Mouse (Mus musculus) myocyte (in vitro differentiated cells): ENCODE measurements around the gene Arrb2. TPM values are rescaled to one million over a fixed set of nuclear protein-coding genes. Genes with fewer than 3 reads are reported as not detected.

Source experiments
- H3K27me3 ChIP-seq: one replicate; pipeline ENCODE4 v1.6.1; 2011; ENCODE audit not compliant: control insufficient read depth, insufficient read depth, insufficient read length
- H3K36me3 ChIP-seq: one replicate; pipeline ENCODE4 v1.6.1; 2011; ENCODE audit not compliant: control insufficient read depth, insufficient read depth
- H3K4me2 ChIP-seq: one replicate; pipeline ENCODE4 v1.6.1; 2011; ENCODE audit warnings: low read depth, control low read depth
- H3K4me3 ChIP-seq: one replicate; pipeline ENCODE4 v1.5.1; 2011; ENCODE audit warnings: mild to moderate bottlenecking, control low read depth, moderate library complexity
- H3K79me2 ChIP-seq: one replicate; pipeline ENCODE4 v1.6.1; 2011; ENCODE audit not compliant: control insufficient read depth, insufficient read depth
- H3ac ChIP-seq: one replicate; pipeline ENCODE4 v1.6.1; 2011; ENCODE audit not compliant: control insufficient read depth, insufficient read length
- CEBPB ChIP-seq: IDR thresholded peaks from 2 replicates; pipeline ENCODE4 v1.6.1; 2011; ENCODE audit warnings: mild to moderate bottlenecking, moderate library complexity; ENCODE audit not compliant: poor library complexity, insufficient read depth, severe bottlenecking
- E2F4 ChIP-seq: IDR thresholded peaks from one replicate; pipeline ENCODE4 v1.6.1; 2011; ENCODE audit warnings: mild to moderate bottlenecking, control low read depth, moderate library complexity; ENCODE audit not compliant: insufficient read depth
- MAX ChIP-seq: IDR thresholded peaks from one replicate; pipeline ENCODE4 v1.6.1; 2011; ENCODE audit warnings: low read depth, mild to moderate bottlenecking, control low read depth
- MYOD1 ChIP-seq, 3 experiments: IDR thresholded peaks; one replicate each; pipeline ENCODE4 v1.6.1; 2011; ENCODE audit warnings: control low read depth in 2 of 3, low read depth in 2 of 3, mild to moderate bottlenecking in 2 of 3, moderate library complexity in 1 of 3; ENCODE audit not compliant: insufficient read length in 2 of 3, control insufficient read depth in 1 of 3
- MYOG ChIP-seq, 3 experiments: IDR thresholded peaks; one replicate each; pipeline ENCODE4 v1.6.1; 2011; ENCODE audit warnings: control low read depth in 2 of 3, low read depth in 2 of 3, mild to moderate bottlenecking in 2 of 3; ENCODE audit not compliant: insufficient read length in 2 of 3, control insufficient read depth in 1 of 3, insufficient read depth in 1 of 3
- POLR2A ChIP-seq: IDR thresholded peaks from one replicate; pipeline ENCODE4 v1.6.1; 2011; ENCODE audit warnings: low read depth, mild to moderate bottlenecking, control low read depth, moderate library complexity; ENCODE audit not compliant: insufficient read length
- POLR2AphosphoS2 ChIP-seq: IDR thresholded peaks from one replicate; pipeline ENCODE4 v1.6.1; 2011; ENCODE audit warnings: low read depth, control low read depth; ENCODE audit not compliant: insufficient read length
- REST ChIP-seq: IDR thresholded peaks from one replicate; pipeline ENCODE4 v1.6.1; 2011; ENCODE audit warnings: mild to moderate bottlenecking, control low read depth, moderate library complexity; ENCODE audit not compliant: insufficient read depth, insufficient read length
- SRF ChIP-seq: IDR thresholded peaks from one replicate; pipeline ENCODE4 v1.6.1; 2011; ENCODE audit warnings: low read depth; ENCODE audit not compliant: control insufficient read depth, insufficient read length
- TCF12 ChIP-seq: IDR thresholded peaks from one replicate; pipeline ENCODE4 v1.6.1; 2011; ENCODE audit warnings: mild to moderate bottlenecking, control low read depth; ENCODE audit not compliant: poor library complexity, insufficient read depth, severe bottlenecking
- TCF3 ChIP-seq: IDR thresholded peaks from one replicate; pipeline ENCODE4 v1.6.1; 2011; ENCODE audit warnings: low read depth, control low read depth; ENCODE audit not compliant: insufficient read length
- USF1 ChIP-seq: IDR thresholded peaks from one replicate; pipeline ENCODE4 v1.6.1; 2011; ENCODE audit warnings: low read depth, mild to moderate bottlenecking, control low read depth, moderate library complexity
- polyA plus RNA-seq: library from polyadenylated mRNA; unstranded; fragments of >200 nt; fragmentation: generic; extraction: Trizol; gene quantifications from one replicate; pipeline ENCODE4 v1.2.1, GENCODE M21; 2012; ENCODE audit warnings: missing spikeins

Arrb2 gene
- polyA plus RNA-seq, 1 experiment: 20.1 TPM

GRCm38 (mm10) chr11:70438728-70439374 is 6.4 kb downstream of the Arrb2 start:
- Histone ChIP-seq H3K4me3 (no peak overlapping the region), H3K79me2 (peaks cover 4% of the 10 kb centered on the region), H3K36me3 (peaks cover 7% of the 10 kb centered on the region), H3K4me2 (no peak overlapping the region), H3K27me3 (no peaks in the 10 kb centered on the region), H3ac (no peak overlapping the region)
- TF ChIP-seq MAX: no peak
- TF ChIP-seq E2F4: no peak
- no peak for TF ChIP-seq SRF
- no peak for TF ChIP-seq MYOD1 (IDR thresholded peaks at IDR 0.05; ENCODE audit: control insufficient read depth in 1 of 3, insufficient read length in 2 of 3, low read depth in 2 of 3)
- TF ChIP-seq MYOG (IDR thresholded peaks at IDR 0.05; ENCODE audit: control insufficient read depth in 1 of 3, insufficient read depth in 1 of 3, insufficient read length in 2 of 3, low read depth in 2 of 3): no peak
- TF ChIP-seq USF1: no peak
- no peak for TF ChIP-seq REST
- TF ChIP-seq POLR2AphosphoS2: no peak
- no peak for TF ChIP-seq POLR2A
- no peak for TF ChIP-seq TCF12
- no peak for TF ChIP-seq TCF3

GRCm38 (mm10) chr11:70440637-70441036 is 8.2 kb downstream of the Arrb2 start:
- TF ChIP-seq SRF (no peak), POLR2AphosphoS2 (no peak), POLR2A (no peak), TCF12 (no peak), MYOG (IDR thresholded peaks at IDR 0.05; ENCODE audit: control insufficient read depth in 1 of 3, insufficient read depth in 1 of 3, insufficient read length in 2 of 3, low read depth in 2 of 3) (no peak), TCF3 (no peak), CEBPB (no peak), MYOD1 (IDR thresholded peaks at IDR 0.05; ENCODE audit: control insufficient read depth in 1 of 3, insufficient read length in 2 of 3, low read depth in 2 of 3) (no peak), MAX (no peak), REST (no peak), USF1 (no peak), E2F4 (no peak)
- Histone ChIP-seq H3ac (no peak overlapping the region), H3K79me2 (no peaks in the 10 kb centered on the region), H3K36me3 (peaks cover 7% of the 10 kb centered on the region), H3K27me3 (no peaks in the 10 kb centered on the region), H3K4me3 (no peak overlapping the region), H3K4me2 (no peak overlapping the region)

GRCm38 (mm10) chr11:70441882-70442281 is 9.4 kb downstream of the Arrb2 start:
- TF ChIP-seq REST: no peak
- no peak for TF ChIP-seq MAX
- no peak for TF ChIP-seq USF1
- no peak for TF ChIP-seq E2F4
- TF ChIP-seq TCF3: no peak
- TF ChIP-seq SRF: no peak
- no peak for TF ChIP-seq MYOG (IDR thresholded peaks at IDR 0.05; ENCODE audit: control insufficient read depth in 1 of 3, insufficient read depth in 1 of 3, insufficient read length in 2 of 3, low read depth in 2 of 3)
- no peak overlapping the region for H3K4me2 ChIP-seq
- H3ac ChIP-seq: no peak overlapping the region
- H3K79me2 ChIP-seq: no peaks in the 10 kb centered on the region
- no peak overlapping the region for H3K4me3 ChIP-seq
- peaks cover 7% of the 10 kb centered on the region for H3K36me3 ChIP-seq
- H3K27me3 ChIP-seq: no peaks in the 10 kb centered on the region

- peaks cover 4% of the 10 kb centered on the region for H3K36me3 ChIP-seq
- H3K79me2 ChIP-seq: no peaks in the 10 kb centered on the region
- no peak overlapping the region for H3ac ChIP-seq
- TF ChIP-seq TCF3 (no peak), POLR2A (no peak), E2F4 (no peak), MYOD1 (IDR thresholded peaks at IDR 0.05; ENCODE audit: control insufficient read depth in 1 of 3, insufficient read length in 2 of 3, low read depth in 2 of 3) (no peak), TCF12 (no peak), USF1 (no peak), MYOG (IDR thresholded peaks at IDR 0.05; ENCODE audit: control insufficient read depth in 1 of 3, insufficient read depth in 1 of 3, insufficient read length in 2 of 3, low read depth in 2 of 3) (no peak), CEBPB (no peak), POLR2AphosphoS2 (no peak), REST (no peak), SRF (no peak), MAX (no peak)
- H3K4me3 ChIP-seq: no peak overlapping the region
- no peak overlapping the region for H3K4me2 ChIP-seq
- H3K27me3 ChIP-seq: no peaks in the 10 kb centered on the region
These were observed 11.5 kb downstream of the Arrb2 start for GRCm38 (mm10) chr11:70443964-70444363.

GRCm38 (mm10) chr11:70444667-70445066 is 12.2 kb downstream of the Arrb2 start:
- Histone ChIP-seq H3K27me3 (no peaks in the 10 kb centered on the region), H3K79me2 (no peaks in the 10 kb centered on the region), H3K36me3 (peaks cover 4% of the 10 kb centered on the region), H3ac (no peak overlapping the region), H3K4me3 (no peak overlapping the region), H3K4me2 (no peak overlapping the region)
- no peak for TF ChIP-seq MYOG (IDR thresholded peaks at IDR 0.05; ENCODE audit: control insufficient read depth in 1 of 3, insufficient read depth in 1 of 3, insufficient read length in 2 of 3, low read depth in 2 of 3)
- TF ChIP-seq CEBPB: no peak
- TF ChIP-seq SRF: no peak
- TF ChIP-seq POLR2A: no peak
- no peak for TF ChIP-seq MYOD1 (IDR thresholded peaks at IDR 0.05; ENCODE audit: control insufficient read depth in 1 of 3, insufficient read length in 2 of 3, low read depth in 2 of 3)
- TF ChIP-seq MAX: no peak
- TF ChIP-seq POLR2AphosphoS2: no peak
- TF ChIP-seq TCF12: no peak
- no peak for TF ChIP-seq E2F4
- TF ChIP-seq TCF3: no peak
- TF ChIP-seq REST: no peak
- no peak for TF ChIP-seq USF1
